Mouse (Mus musculus) urinary bladder, postnatal 36 days (tissue): ENCODE results near the gene Idi2.
"Not testable (repeated sequence)": the region's sequence is repeated elsewhere in the genome, so short reads cannot be mapped to it uniquely, and the experiment has no call there.

Source experiments
- DNase-seq, 2 experiments: peaks; one replicate each; pipeline ENCODE4 v3.0.0; 2022; ENCODE audit warnings: low spot score in 2 of 2, mixed read lengths in 1 of 2

Gene Idi2

DNA sequence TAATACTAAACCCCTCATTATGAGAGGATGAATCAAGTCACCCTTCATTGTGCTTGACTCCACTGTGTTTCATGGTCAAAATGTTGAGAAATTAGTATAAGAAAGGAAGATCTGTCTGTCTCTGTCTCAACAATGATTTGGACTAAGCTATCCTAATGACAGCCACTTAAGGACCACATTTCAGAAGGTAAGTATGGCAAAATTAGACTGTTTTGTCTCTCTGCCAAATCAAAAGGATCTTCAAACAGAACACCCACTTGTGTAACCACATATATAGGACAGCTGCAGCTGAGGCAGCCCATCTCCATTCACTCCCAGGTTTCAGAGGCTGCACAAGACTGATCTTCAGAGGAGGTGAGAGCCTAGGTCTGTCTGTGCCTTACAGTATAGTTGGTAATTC is at the start of gene Idi2:
Gene Idi2 (plus strand): TSS at position 301 of the 400 bp plus-strand sequence.
- not testable (repeated sequence) for DNase-seq

DNA sequence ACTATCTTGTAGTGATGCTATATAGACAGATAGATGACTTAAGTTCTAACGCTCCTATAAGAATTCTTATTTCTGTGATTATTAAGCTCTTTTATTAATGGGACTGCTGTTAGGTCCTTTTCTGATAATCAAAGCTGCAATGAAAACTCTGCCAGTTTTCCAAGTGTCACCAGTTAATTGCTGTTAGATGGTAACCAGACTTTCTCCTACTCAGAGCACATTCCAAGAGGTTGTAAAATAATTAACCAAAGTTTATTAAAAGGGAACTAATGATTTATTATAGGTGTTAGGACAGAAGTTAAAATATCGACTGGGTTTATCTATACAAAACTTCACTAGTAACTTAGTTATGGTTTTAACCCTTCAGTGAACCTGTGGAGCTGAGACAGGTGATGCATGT is 46.7 kb upstream of the Idi2 start:
- not testable (repeated sequence) for DNase-seq

DNA sequence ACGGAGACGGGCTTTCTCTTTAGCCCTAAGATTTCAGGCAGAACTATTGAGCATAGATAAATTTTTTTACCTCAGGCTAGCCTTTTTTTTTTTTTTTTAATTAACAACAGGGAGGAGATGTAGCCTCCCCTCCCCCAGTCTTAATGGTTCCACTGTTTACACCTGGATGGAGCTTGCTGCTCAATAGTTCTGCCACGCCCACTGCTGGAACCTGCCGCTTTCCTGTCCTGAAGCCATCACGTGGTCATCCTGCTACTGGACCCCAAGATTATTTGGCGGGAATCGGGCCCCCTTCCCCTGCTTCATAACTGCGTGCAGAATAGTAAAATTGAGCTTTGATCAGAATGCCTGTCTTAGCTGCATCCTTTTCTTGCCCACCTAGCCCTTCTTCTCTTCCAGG is 38.8 kb upstream of the Idi2 start:
- DNase-seq = not testable (repeated sequence)

DNA sequence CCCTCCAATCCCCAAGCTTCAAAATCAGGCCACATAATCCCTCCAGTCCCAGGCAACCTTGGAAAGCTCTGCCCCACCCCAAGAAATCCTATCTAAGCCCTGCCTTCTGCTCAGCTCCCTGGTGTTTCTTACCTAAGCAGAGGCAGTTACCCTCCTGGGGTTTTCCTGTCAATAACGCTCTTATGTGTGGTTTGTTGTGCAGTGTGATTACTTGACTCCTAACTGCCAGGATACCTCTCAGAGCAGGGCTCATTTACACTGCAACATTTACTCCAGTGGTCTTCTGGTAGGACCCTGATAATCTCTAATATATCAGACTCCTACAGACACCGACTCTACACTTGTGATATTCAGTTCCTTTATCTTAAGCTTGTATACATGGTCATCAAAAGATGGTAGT is 19.2 kb upstream of the Idi2 start:
- DNase-seq = no peak

DNA sequence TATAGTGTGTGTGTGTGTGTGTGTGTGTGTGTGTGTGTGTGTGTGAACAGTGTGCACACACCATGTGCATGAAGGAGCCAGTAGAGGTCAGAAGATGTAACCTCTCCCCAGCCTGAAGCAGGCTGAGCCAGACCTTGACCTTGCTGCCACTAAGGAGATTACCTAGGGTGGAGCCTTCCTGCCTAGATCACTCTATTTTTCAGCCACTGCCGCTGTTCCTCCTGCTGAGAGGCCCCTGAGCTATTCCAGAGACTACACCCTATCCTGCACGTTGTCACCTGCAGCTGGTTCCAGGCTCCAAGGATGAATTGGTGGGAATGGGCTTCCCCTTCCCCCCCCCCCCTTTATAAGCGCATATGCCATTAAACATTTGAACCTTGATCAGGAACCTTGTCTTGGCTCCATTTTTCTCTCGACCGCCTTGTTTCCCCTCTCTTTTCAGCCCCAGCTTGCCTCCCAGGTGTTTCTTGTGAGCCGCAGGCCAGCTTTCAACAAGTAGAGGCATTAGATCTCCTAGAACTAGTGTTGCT is 15.0 kb upstream of the Idi2 start:
- not testable (repeated sequence) for DNase-seq

DNA sequence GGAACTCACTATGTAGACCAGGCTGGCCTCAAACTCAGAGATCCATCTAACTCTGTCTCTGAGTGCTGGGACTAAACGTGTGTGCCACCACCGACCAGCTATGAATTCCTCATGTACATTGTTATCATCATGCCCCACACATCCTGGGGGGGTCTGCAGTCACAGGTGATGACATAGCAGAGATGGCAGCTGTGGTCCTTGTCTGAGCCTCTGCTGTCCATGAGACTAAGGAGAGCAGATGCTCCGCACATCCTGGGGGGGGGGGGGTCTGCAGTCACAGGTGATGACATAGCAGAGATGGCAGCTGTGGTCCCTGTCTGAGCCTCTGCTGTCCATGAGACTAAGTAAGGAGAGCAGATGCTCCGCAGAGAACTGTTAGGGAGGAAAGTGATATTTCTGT is 11.6 kb upstream of the Idi2 start:
- not testable (repeated sequence) for DNase-seq

DNA sequence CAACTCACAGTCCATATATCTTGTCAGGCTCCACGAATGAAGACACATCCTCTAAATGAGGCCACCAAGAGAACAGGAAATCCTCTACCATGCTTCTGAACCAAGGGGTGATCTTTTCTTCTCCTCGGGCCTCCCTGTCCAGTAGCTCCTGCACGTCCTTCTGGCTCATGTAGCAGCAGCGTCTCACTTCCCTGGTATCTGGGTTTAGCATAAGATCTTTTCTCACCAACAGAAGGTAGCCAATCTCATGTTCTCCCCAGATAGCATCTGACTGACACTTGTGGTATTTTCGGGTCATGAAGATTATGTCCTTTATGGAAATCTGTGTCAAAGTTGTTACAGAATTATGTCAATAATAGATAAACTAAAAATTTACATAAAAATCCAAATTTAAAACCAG is 11.0 kb upstream of the Idi2 start:
- not testable (repeated sequence) for DNase-seq

DNA sequence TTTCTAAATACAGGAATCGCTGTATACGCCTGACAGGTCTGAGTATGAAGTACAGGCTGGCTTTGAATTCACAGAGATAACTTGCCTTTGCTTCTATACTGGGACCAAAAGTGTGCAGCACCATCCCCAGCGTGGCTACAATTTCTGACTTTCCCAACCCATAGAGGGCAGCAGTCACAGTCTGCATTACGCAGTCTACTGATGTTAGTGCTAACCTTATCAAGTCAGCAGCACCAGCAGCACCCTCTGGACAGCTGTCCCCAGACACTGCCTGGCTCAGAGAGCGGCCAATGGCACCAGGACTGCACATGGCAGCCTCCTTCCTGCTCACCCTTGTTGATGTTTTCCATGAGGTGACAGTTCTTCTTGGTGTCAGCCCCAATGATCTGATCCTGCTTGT is 8.8 kb upstream of the Idi2 start:
- not testable (repeated sequence) for DNase-seq

DNA sequence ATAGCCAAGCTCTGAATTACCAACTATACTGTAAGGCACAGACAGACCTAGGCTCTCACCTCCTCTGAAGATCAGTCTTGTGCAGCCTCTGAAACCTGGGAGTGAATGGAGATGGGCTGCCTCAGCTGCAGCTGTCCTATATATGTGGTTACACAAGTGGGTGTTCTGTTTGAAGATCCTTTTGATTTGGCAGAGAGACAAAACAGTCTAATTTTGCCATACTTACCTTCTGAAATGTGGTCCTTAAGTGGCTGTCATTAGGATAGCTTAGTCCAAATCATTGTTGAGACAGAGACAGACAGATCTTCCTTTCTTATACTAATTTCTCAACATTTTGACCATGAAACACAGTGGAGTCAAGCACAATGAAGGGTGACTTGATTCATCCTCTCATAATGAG is 4.5 kb upstream of the Idi2 start, which contains the start of gene Gm9745:
Gene Gm9745 (minus strand): TSS at position 101 of the 400 bp plus-strand sequence.
- not testable (repeated sequence) for DNase-seq

DNA sequence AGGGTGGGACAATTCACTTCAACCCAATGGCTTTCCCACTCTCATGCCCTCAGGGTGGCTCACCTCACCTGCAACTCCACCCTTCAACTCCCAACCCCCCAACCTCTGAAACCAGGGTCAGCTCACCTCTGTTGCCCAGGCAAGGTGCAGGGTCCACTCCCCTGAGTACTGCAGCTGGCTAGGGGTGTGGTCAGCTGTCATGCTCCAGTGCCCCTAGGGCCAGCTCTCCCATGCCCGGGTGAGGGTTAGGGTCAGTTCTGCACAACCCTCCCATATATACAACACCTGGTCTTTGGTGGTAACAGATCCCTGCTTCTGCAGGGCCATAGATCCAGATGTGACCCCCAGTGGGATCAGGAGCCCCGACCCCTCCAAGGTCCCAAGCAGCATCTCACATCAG is 2.5 kb downstream of the Idi2 start:
- not testable (repeated sequence) for DNase-seq

DNA sequence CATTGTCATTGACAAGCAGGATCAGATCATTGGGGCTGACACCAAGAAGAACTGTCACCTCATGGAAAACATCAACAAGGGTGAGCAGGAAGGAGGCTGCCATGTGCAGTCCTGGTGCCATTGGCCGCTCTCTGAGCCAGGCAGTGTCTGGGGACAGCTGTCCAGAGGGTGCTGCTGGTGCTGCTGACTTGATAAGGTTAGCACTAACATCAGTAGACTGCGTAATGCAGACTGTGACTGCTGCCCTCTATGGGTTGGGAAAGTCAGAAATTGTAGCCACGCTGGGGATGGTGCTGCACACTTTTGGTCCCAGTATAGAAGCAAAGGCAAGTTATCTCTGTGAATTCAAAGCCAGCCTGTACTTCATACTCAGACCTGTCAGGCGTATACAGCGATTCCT is 4.2 kb downstream of the Idi2 start:
- DNase-seq = not testable (repeated sequence)

DNA sequence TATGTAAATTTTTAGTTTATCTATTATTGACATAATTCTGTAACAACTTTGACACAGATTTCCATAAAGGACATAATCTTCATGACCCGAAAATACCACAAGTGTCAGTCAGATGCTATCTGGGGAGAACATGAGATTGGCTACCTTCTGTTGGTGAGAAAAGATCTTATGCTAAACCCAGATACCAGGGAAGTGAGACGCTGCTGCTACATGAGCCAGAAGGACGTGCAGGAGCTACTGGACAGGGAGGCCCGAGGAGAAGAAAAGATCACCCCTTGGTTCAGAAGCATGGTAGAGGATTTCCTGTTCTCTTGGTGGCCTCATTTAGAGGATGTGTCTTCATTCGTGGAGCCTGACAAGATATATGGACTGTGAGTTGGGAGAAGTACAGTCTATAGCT is 6.4 kb downstream of the Idi2 start:
- DNase-seq = not testable (repeated sequence)

DNA sequence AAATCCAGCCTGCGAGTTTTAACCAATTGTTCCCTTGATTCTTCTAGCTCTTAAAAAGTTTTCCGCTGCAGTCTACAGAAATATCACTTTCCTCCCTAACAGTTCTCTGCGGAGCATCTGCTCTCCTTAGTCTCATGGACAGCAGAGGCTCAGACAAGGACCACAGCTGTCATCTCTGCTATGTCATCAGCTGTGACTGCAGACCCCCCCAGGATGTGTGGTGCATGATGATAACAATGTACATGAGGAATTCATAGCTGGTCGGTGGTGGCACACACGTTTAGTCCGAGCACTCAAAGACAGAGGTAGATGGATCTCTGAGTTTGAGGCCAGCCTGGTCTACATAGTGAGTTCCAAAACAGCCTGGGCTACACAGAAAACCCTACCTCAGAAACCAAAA is 6.9 kb downstream of the Idi2 start:
- DNase-seq = not testable (repeated sequence)

DNA sequence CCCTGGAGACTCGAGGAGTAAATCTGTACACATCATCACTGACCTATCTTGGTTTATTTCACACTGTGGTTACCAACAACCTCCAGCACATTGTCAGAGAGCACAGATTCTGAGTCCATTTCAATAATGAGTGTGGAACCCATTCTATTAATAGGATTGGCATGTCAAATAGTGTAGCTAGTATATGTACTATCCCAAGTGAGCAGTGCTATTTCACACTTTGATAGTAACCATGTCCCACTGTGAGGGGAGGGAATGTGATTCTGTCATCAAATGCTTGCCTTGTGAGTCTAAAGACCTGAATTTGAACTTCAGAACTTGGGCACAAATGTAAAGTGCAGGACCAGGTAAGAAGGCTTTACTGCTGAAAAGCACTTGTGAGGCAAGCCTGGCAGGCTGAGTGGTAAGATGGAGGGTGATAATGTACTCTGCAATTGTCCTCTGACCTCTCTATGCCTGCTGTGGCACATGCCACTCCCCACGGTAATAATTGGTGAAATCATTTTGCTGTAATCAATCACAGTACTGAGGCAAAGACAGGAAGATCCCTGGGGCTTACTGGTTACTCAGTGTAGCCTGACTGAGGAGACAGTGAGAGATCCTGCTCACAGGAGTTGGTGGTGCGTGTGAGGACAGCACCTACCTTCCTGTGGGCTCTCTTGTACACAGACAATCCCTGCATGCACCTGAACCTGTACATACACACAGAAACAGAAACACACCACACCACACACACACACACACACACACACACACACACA is 8.6 kb downstream of the Idi2 start:
- not testable (repeated sequence) for DNase-seq

DNA sequence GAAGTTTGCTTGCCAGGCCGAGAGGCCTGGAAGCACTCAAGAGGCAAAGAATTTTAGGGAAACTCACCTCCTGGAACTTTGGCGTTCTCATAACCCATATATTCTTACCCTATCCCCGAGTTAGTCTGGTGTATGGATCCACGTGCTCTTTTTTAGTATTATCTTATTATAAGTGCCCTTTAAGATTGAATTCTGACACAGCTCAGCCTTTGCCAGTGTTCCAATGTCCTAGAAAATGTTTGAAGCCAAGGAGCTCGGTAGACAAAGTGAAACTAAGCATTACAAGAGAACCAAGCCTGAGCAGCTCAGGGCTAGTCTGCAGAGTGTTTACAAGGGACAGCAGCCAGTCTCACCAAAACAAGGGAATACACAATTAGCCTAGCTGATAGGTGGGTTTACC is 9.6 kb downstream of the Idi2 start:
- not testable (repeated sequence) for DNase-seq

DNA sequence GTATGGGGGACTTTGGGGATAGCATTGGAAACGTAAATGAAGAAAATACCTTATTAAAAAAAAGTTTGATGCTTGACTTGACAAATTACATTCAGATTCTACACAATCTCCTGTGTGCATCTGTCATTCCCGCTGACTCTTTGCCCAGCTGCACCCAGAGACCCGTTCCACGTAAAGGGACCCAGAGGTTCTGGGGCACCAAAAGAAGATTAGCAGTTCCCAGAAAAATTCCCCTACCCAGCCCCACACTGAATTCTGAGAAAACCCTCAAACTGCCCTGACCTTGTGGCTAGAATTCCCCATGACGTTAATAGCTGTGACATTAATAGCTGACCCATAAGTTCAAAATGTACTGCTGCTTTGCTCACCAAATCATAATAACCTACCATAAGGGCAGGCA is 12.6 kb downstream of the Idi2 start:
- DNase-seq = no peak

DNA sequence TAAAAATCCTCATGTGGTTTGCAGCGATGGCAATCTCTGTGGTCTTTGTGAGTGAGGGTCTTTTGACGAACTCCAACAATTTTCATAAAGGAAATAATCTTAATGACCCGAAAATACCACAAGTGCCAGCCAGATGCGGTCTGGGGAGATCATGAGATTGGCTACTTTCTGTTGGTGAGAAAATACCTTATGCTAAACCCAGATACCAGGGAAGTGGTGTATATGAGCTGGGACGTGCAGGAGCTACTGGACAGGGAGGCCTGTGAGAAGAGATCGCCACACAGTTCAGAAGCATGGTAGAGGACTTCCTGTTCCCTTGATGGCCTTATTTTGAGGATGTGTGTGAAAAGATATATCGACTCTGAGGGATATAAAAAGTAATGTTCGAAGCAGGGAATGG is 15.1 kb downstream of the Idi2 start:
- DNase-seq = no peak

DNA sequence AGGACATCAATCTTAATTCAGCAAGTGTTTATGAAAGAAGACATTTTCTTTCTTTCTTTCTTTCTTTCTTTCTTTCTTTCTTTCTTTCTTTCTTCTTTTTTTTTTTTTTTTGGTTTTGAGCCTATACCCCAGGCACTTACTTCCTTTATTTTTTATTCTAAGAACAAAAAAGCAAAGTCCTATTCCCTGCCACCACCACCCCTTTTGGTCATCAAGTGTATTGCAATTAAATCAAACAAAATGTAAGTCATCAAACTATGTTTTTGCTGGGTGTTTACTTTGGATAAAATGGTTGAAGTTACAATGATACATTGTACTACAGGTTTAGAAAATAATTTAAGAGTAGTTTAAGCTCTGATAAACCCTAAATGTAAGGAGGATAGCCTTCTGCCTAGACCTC is 19.7 kb downstream of the Idi2 start:
- DNase-seq = no peak

DNA sequence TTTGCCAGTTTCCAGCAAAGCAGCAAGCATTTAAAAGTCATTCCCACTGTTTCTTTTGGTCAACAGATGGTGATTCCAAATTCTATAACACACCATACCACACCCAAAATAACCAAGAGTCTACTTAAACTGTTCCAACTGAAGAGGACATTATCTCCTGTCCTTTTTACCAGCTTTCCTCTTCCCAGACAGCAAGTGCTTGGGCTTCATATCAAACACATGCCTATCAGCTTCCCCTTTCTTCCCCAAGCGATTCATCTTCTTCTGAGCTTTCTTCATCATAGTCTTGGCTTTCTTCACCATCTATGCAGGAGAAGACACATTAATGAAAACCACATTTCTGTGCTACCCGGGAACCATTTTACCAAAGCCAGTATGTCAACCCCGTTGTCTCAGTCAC is 20.3 kb downstream of the Idi2 start:
- DNase-seq = no peak

DNA sequence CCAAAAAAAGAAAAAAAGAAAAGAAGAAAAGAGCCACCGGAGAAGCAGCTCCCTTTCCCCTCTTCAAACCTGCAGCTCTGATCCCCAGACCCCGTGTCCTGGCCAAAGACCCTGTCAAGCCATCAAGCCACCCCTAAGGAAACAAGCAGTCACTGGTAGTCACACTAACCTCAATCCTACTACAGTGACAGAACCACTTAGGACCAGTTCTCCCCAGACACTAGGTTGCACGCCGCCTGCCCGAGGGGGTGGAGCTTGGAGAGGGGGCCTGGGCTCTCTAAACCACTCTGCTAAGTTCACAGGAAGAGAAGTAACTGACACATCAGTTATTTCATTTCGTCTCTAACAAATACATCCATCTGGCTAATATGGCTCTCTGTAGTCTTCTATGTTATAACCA is 39.6 kb downstream of the Idi2 start:
- no peak for DNase-seq

DNA sequence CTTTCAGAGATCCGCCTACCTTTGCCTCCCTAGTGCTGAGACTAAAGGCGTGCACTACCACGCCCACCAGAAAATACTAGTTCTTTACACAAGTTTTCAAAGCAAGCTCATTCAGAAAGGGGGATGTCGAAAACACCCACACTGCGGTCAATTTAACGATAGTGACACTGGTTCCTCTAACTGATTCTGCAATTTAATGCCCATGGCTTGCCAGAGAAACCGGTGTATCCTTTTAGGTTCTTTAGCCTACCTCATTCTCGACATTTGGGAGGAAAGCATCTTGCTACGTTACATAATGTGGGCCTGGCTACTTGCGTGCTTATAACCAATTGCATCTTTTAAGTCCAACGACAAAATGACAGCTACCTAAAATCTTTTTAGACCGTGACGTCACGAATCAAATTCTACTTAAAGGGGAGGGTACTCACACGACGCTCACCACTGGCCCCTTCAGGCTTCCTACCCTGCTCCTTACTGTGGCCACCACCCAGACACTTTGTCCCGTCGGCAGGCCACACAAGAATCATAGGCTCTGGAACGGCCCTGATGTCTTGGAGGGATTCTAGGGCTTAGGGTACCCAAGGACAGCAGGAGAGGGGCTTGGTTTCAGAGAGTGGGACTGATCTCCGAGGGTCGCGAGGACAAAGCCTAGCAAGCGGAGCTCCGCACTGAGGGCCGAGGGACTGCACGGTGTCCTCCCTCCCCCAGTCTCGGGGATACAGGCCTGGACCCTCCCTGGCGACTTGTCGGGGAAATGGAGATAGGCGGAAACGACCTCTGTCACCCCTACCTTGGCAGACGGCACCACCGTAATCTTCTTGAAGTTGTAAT is 42.7 kb downstream of the Idi2 start:
- no peak for DNase-seq

DNA sequence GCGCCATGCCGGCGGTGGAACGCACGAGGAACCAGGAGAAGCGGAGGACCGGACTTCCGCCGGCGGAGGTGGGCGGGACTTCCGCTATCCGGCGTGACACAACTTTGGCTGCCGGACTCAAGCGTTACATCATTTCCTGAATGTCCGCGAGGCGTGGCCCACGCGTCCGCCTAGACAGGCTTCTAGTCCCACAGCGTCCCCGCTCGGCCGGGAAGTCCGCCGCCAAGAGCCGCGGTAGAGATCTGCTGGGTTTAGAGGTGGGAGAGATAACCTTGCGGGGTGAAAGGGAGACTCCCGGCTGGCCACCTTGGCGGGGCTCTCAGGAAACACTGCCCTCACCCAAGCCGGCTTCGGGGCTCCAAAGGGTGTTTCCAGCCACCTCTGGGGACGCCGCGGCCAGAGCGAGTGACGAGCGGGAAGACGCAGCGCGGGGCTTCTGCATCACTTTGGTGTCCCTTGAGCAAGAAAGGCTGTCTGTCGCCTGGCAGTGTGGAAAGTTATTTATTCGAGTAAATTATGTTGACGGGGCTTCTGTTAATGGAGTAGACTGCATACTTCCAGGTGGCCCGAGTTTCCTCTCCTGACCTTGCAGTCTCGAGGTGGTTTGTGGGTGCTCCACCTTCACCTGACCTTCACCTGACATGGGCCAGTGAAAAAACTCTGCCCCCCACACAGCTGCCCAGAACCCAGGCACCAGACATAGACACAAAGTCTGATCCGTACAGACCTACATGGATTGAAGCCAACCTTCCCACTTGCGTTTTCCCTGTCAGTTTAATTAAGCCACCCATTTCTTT is 43.5 kb downstream of the Idi2 start, which contains the start of gene Gtpbp4:
Gene Gtpbp4 (minus strand): TSS at position 94 of the 797 bp plus-strand sequence.
- DNase-seq = peak; percentile 93 to 97
